Mouse (Mus musculus): ENCODE results near the gene Olfr48. TPM values are rescaled to one million over a fixed set of nuclear protein-coding genes. Genes with fewer than 3 reads are reported as not detected.

Gene Olfr48
- total RNA-seq (2014; fragmentation: Nextera tagmentation) (not detected in 2 replicates), total RNA-seq (2017) (not detected in 2 replicates)

DNA sequence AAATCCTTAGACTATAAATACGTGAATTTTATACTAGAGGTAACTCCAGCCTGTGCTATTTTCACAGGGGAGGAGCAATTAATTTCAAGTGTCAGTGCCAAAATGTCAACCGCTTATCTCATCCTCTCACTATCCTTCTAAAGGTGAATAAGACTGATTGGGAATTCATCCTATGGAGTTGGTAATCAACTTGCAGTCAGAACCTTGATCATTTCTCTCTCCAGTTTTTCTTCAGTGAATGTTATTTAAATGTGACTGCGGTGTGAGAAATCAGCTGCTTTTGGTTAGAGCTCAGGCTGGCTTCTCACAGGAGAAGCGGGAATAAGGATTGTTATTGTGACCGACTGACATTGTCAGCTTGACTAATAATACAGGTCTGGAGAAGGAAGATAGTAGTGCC is at the start of gene Olfr48:
Olfr48 (minus strand) TSS at position 101 of the 400 bp plus-strand sequence.
- no peak for ATAC-seq (replicated peaks; ENCODE audit: low FRiP score, low TSS enrichment, poor library complexity, severe bottlenecking)

DNA sequence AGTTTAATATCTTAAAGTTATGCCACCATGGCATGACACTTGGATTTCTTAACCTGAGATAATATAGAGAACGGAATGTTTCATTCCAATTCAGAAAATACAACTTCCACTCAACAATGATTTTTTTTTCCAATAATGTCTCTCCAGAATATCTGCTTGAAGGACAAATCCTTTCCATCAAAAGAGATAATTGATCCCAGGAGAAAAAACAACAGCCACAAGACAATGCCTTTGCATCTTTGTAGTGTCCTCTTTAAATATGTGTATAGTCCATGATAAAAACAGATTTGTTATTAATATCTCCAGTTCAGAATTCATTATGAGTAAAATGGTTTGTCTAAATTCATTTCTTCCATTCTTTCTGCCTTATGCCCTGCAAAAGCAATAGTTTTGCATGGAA is 30.1 kb upstream of the Olfr48 start, which contains the start of gene Olfr1257:
Olfr1257 (plus strand) TSS at position 301 of the 400 bp plus-strand sequence.
- no peak for ATAC-seq (replicated peaks; ENCODE audit: low FRiP score, low TSS enrichment, poor library complexity, severe bottlenecking)

DNA sequence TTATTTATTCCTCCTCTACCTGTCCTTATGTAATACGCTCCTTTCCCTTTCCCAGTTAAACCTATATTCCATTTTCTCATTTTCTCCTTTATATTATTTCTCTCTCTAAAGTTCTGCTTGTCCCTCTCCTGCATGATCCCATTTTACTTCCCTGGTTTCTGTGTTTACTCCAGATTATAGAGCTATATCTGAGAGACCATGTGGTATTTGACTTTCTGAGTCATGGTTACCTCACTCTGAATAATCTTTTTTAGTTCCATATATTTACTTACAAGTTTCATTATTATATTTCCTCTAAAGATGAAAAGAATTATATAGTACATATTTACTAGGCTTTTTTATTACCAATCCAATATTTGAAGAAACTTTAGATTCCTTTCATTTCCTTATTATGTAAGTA is 1.2 kb upstream of the Olfr48 start:
- no peak for ATAC-seq (replicated peaks; ENCODE audit: low FRiP score, low TSS enrichment, poor library complexity, severe bottlenecking)

DNA sequence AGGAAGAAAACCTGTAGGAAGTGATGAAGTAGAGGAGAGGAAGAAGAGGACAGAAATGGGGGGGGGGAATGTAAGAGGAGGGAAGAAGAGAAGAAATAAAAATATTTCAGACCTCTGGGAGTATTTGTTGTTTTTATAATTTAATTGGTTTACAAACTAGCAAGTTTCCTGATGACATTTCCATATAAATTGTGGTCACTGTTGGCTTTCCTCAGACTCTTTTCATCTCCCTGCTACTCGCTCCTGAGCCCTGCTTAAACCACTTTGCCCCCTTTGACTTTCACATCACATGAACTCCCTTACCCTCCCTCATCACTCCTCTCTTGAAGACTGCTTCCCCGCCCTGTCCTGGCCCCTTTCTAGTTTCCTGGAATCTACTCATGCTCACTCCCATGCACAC is 6.5 kb downstream of the Olfr48 start, which contains the start of gene Olfr1256:
Olfr1256 (minus strand) TSS at position 101 of the 400 bp plus-strand sequence.
- no peak for ATAC-seq (replicated peaks; ENCODE audit: low FRiP score, low TSS enrichment, poor library complexity, severe bottlenecking)

DNA sequence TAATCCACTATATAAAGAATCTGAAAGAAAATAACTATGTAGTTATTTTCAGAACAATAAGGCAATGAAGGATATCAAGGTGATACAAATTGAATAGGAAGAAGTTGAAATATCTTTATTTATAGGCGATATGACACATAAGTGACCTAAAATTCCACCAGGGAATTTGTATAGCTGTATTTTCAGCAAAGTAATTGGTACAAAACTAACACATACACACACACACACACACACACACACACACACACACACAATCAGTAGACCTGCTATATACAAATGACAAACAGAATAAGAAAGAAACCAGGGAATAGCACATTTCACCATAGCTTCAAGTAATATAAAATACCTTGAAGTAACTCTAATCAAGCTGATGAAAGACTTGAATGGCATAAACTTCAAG is 27.8 kb downstream of the Olfr48 start:
- no peak for ATAC-seq (replicated peaks; ENCODE audit: low FRiP score, low TSS enrichment, poor library complexity, severe bottlenecking)

DNA sequence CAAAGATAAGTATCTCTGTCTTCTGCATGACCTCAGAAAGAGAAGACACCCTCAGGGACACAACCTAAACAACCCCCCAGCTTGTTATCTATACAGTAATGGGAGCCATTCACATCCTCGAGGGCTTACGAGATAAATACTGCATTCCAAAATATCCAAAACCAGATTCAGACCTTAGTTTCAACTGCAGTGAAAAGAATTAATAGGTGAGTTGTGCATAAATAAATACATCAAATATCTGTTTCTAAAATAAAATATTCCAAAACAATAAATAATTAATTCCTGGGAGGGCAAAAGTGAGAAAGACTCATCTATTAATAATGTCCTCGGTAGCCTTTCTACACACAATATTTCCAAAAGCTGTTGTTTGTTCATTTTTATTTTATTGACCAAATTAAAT is 36.3 kb downstream of the Olfr48 start, which contains the start of gene Olfr1255:
Olfr1255 (plus strand) TSS at position 301 of the 400 bp plus-strand sequence.
- ATAC-seq (replicated peaks; ENCODE audit: low FRiP score, low TSS enrichment, poor library complexity, severe bottlenecking), result no peak

DNA sequence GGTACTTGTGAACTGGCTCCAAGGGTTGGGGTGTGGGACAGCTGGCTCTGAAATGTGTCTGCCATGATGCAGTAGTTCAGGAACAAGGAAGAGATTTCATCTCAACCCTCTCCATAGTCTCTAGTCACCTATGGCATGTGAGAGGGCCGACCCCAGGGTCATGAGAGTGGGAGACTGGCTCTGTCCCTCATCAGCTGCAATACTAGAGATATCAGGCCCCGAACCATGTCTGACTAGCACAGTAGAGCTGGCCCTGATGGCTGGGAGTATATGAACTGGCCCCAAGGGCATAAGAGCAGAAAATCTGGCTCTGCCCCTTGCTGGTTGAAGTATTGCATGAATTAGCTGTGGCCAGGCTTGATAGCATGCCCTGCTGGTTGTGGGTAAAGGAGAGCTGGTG is 37.3 kb downstream of the Olfr48 start:
- no peak for ATAC-seq (replicated peaks; ENCODE audit: low FRiP score, low TSS enrichment, poor library complexity, severe bottlenecking)

DNA sequence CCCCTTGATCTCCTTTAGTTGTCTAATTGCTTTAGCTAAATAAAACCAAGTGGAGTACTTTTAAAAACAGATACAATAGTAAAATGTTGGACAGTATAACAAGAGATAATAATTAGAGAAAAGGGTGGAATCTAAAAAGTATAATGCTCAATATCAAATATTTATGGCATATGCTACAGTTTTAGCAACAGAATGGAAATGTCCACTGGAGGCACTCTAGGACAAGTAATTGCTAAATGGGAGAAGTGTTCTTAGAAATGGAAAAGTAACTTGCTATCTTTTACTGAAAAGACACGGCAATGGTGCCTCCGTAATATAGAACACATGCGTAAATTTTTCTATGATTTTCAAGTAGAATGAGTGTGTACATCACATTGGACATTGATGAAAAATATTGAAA is 48.4 kb downstream of the Olfr48 start:
- no peak for ATAC-seq (replicated peaks; ENCODE audit: low FRiP score, low TSS enrichment, poor library complexity, severe bottlenecking)

DNA sequence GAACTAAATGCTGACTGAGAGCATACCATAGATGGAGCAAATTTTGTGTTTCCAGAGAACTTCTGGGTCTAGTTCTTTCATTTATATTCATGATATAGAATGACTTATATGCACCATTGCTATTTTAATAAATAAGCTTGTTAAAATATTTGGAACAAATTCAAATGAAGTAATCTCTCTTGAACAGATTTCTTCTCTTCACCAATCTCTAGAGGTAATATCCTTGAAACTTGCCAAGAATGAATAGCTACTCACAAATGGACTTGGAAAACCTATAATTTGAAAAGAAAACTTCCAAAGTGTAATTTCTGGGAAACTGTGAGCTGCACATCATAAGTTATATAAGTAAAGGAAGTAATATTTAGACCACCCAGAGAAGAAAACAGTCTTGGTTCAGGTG is 54.5 kb downstream of the Olfr48 start, which contains the start of gene Olfr1254:
Olfr1254 (minus strand) TSS at position 101 of the 400 bp plus-strand sequence.
- ATAC-seq (replicated peaks; ENCODE audit: low FRiP score, low TSS enrichment, poor library complexity, severe bottlenecking), result no peak

Other genes with a start within 250 kb of the Olfr48 start
- gene Olfr1247, start 234.1 kb downstream of the Olfr48 start, total RNA-seq (2014; fragmentation: Nextera tagmentation), result not detected in 2 replicates
- not detected in 2 replicates for gene Olfr1247, start 234.1 kb downstream of the Olfr48 start, total RNA-seq (2017)
- not detected in 2 replicates for gene Olfr1248, start 230.0 kb downstream of the Olfr48 start, total RNA-seq (2014; fragmentation: Nextera tagmentation)
- not detected in 2 replicates for gene Olfr1248, start 230.0 kb downstream of the Olfr48 start, total RNA-seq (2017)
- not detected in 2 replicates for gene Olfr1249, start 213.2 kb downstream of the Olfr48 start, total RNA-seq (2014; fragmentation: Nextera tagmentation)
- not detected in 2 replicates for gene Olfr1249, start 213.2 kb downstream of the Olfr48 start, total RNA-seq (2017)
- not detected in 2 replicates for gene Olfr1250, start 186.7 kb downstream of the Olfr48 start, total RNA-seq (2014; fragmentation: Nextera tagmentation)
- gene Olfr1250, start 186.7 kb downstream of the Olfr48 start, total RNA-seq (2017), result not detected in 2 replicates
- gene Olfr1251, start 176.3 kb downstream of the Olfr48 start, total RNA-seq (2014; fragmentation: Nextera tagmentation), result not detected in 2 replicates
- gene Olfr1251, start 176.3 kb downstream of the Olfr48 start, total RNA-seq (2017), result not detected in 2 replicates
- not detected in 2 replicates for gene Olfr1252, start 123.2 kb downstream of the Olfr48 start, total RNA-seq (2014; fragmentation: Nextera tagmentation)
- not detected in 2 replicates for gene Olfr1252, start 123.2 kb downstream of the Olfr48 start, total RNA-seq (2017)
- gene Olfr1253, start 91.1 kb downstream of the Olfr48 start, total RNA-seq (2014; fragmentation: Nextera tagmentation), result not detected in 2 replicates
- not detected in 2 replicates for gene Olfr1253, start 91.1 kb downstream of the Olfr48 start, total RNA-seq (2017)
- gene Olfr1254, start 54.6 kb downstream of the Olfr48 start, total RNA-seq (2014; fragmentation: Nextera tagmentation), result not detected in 2 replicates
- gene Olfr1254, start 54.6 kb downstream of the Olfr48 start, total RNA-seq (2017), result not detected in 2 replicates
- gene Olfr1255, start 36.2 kb downstream of the Olfr48 start, total RNA-seq (2014; fragmentation: Nextera tagmentation), result not detected in 2 replicates
- gene Olfr1255, start 36.2 kb downstream of the Olfr48 start, total RNA-seq (2017), result not detected in 2 replicates
- not detected in 2 replicates for gene Olfr1256, start 6.7 kb downstream of the Olfr48 start, total RNA-seq (2014; fragmentation: Nextera tagmentation)
- gene Olfr1256, start 6.7 kb downstream of the Olfr48 start, total RNA-seq (2017), result not detected in 2 replicates
- gene Olfr1257, start 30.2 kb upstream of the Olfr48 start, total RNA-seq (2014; fragmentation: Nextera tagmentation), result not detected in 2 replicates
- not detected in 2 replicates for gene Olfr1257, start 30.2 kb upstream of the Olfr48 start, total RNA-seq (2017)
- gene Olfr1258, start 79.1 kb upstream of the Olfr48 start, total RNA-seq (2014; fragmentation: Nextera tagmentation), result not detected in 2 replicates
- not detected in 2 replicates for gene Olfr1258, start 79.1 kb upstream of the Olfr48 start, total RNA-seq (2017)
- not detected in 2 replicates for gene Olfr1259, start 100.5 kb upstream of the Olfr48 start, total RNA-seq (2014; fragmentation: Nextera tagmentation)
- not detected in 2 replicates for gene Olfr1259, start 100.5 kb upstream of the Olfr48 start, total RNA-seq (2017)
- gene Olfr1260, start 126.1 kb upstream of the Olfr48 start, total RNA-seq (2014; fragmentation: Nextera tagmentation), result not detected in 2 replicates
- not detected in 2 replicates for gene Olfr1260, start 126.1 kb upstream of the Olfr48 start, total RNA-seq (2017)
- gene Olfr1261, start 143.0 kb upstream of the Olfr48 start, total RNA-seq (2014; fragmentation: Nextera tagmentation), result not detected in 2 replicates
- gene Olfr1261, start 143.0 kb upstream of the Olfr48 start, total RNA-seq (2017), result not detected in 2 replicates
- not detected in 2 replicates for gene Olfr1262, start 151.9 kb upstream of the Olfr48 start, total RNA-seq (2014; fragmentation: Nextera tagmentation)
- gene Olfr1262, start 151.9 kb upstream of the Olfr48 start, total RNA-seq (2017), result not detected in 2 replicates
- gene Olfr1263, start 163.9 kb upstream of the Olfr48 start, total RNA-seq (2014; fragmentation: Nextera tagmentation), result not detected in 2 replicates
- not detected in 2 replicates for gene Olfr1263, start 163.9 kb upstream of the Olfr48 start, total RNA-seq (2017)
- gene Olfr1264, start 177.4 kb upstream of the Olfr48 start, total RNA-seq (2014; fragmentation: Nextera tagmentation), result not detected in 2 replicates
- gene Olfr1264, start 177.4 kb upstream of the Olfr48 start, total RNA-seq (2017), result not detected in 2 replicates
- gene Olfr1265, start 187.1 kb upstream of the Olfr48 start, total RNA-seq (2014; fragmentation: Nextera tagmentation), result not detected in 2 replicates
- gene Olfr1265, start 187.1 kb upstream of the Olfr48 start, total RNA-seq (2017), result not detected in 2 replicates
- gene Olfr140, start 215.4 kb upstream of the Olfr48 start, total RNA-seq (2014; fragmentation: Nextera tagmentation), result not detected in 2 replicates
- not detected in 2 replicates for gene Olfr140, start 215.4 kb upstream of the Olfr48 start, total RNA-seq (2017)

Data from megakaryocyte-erythroid progenitor cell, adult 5-6 weeks (primary cell).